Mouse (Mus musculus) heart, embryonic 10.5 days (tissue): Measurements from ENCODE around the gene Ccdc65. TPM values are rescaled to one million over a fixed set of nuclear protein-coding genes. Genes with fewer than 3 reads are reported as not detected.

Experiments
- DNase-seq: peaks from one replicate; pipeline ENCODE4 v3.0.0-alpha.2; 2017; ENCODE audit warnings: low spot score
- H3K27ac ChIP-seq: fragments of 300-500 bp; sonication (generic); 2 replicates; pipeline ENCODE4 v1.5.1; 2016; ENCODE audit warnings: mild to moderate bottlenecking
- H3K27me3 ChIP-seq: fragments of 300-500 bp; sonication (generic); 2 replicates; pipeline ENCODE4 v1.6.1; 2016; ENCODE audit warnings: mild to moderate bottlenecking; ENCODE audit not compliant: poor library complexity, insufficient read depth, severe bottlenecking
- H3K36me3 ChIP-seq: fragments of 300-500 bp; sonication (generic); 2 replicates; pipeline ENCODE4 v1.6.1; 2016; ENCODE audit warnings: mild to moderate bottlenecking, moderate library complexity
- H3K4me1 ChIP-seq: fragments of 300-500 bp; sonication (generic); 2 replicates; pipeline ENCODE4 v1.6.1; 2016; ENCODE audit warnings: mild to moderate bottlenecking
- H3K4me3 ChIP-seq: fragments of 300-500 bp; sonication (generic); 2 replicates; pipeline ENCODE4 v1.5.1; 2016; ENCODE audit warnings: mild to moderate bottlenecking, moderate library complexity
- H3K9me3 ChIP-seq: fragments of 300-500 bp; sonication (generic); 2 replicates; pipeline ENCODE4 v1.6.1; 2016; ENCODE audit warnings: mild to moderate bottlenecking, moderate library complexity
- WGBS: fragments of 180-500 bp; shearing (Covaris S2); methylation state at CpG from one replicate; pipeline ENCODE4 v1.1.7; 2016; 5-methylcytosine and 5-hydroxymethylcytosine counted together
- polyA plus RNA-seq: library from polyadenylated mRNA; unstranded; fragments of >200 nt; fragmentation: Nextera tagmentation; extraction: Ambion mirVana; gene quantifications from 2 replicates; pipeline ENCODE4 v1.2.1, GENCODE M21; 2016

Gene Ccdc65
- 0.44 and 0.46 TPM in 2 replicates for polyA plus RNA-seq

DNA sequence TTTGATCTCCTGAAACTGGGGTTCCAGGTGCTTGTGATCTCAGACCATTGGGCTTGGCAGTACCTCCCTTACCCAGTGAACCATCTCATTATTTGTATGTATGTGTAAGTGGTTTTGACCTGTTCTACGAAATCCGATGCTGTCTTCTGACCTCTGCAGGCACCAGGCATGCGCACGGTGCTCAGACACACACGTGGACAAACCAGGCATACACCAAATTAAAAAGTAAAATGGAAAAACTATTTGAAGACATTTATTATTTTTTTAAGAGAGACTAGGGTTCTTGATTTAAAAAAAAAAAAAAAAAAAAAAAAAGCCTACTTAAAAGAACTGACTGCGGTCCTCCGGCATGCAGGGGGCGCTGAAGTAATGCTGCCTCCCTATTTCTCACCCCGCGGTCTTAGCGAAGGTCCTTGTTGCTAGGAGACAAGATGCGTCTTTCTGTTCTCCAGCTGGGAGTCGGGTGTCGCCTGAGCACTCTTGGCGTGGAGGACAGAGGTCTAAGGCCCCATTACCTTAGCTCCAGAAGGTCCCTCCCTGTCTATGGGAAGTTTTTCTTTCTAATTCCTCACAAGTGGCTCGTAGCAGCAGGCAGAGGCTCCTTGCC lies at the start of gene Ccdc65:
Gene Ccdc65, plus strand, starts transcription at position 442 of the 607 bp plus-strand sequence.
- no peaks in the 10 kb centered on the region for H3K36me3 ChIP-seq
- 20% methylated on average over 16 of the region's 16 CpGs for WGBS
- H3K4me3 ChIP-seq, result peak within 1 kb of the TSS; percentile 55
- H3K4me1 ChIP-seq, result peaks cover 5% of the 10 kb centered on the region
- peaks cover 48% of the 10 kb centered on the region for H3K27me3 ChIP-seq
- DNase-seq, result peak; percentile 87
- H3K9me3 ChIP-seq, result no peaks in the 10 kb centered on the region
- H3K27ac ChIP-seq, result no peak within 1 kb of the TSS

DNA sequence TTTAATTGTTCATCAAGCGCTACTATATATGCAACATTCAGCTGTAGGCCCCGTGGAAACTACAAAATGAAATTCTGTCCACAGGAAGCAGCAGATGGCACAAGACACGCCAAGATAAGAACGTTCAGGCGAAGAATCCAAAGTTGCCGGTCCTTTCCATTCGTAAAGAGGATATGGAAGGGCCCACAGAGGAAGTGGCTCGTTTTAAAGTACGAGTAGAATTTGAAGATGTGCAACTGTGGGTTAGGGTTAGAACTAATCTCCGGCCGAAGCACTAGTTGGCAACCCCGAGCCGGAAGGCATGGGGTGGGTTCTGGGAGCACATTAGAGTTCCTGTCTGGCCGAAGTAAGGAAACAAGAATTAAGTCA lies 45.8 kb upstream of the Ccdc65 start:
- H3K9me3 ChIP-seq, result no peaks in the 10 kb centered on the region
- H3K36me3 ChIP-seq, result peaks cover 34% of the 10 kb centered on the region
- peak overlapping the region; percentile 87 for H3K4me3 ChIP-seq
- no peaks in the 10 kb centered on the region for H3K27me3 ChIP-seq
- peak overlapping the region; percentile 98 for H3K27ac ChIP-seq
- DNase-seq, result no peak
- H3K4me1 ChIP-seq, result peaks cover 9% of the 10 kb centered on the region
- 2% methylated on average over 14 of the region's 14 CpGs for WGBS

DNA sequence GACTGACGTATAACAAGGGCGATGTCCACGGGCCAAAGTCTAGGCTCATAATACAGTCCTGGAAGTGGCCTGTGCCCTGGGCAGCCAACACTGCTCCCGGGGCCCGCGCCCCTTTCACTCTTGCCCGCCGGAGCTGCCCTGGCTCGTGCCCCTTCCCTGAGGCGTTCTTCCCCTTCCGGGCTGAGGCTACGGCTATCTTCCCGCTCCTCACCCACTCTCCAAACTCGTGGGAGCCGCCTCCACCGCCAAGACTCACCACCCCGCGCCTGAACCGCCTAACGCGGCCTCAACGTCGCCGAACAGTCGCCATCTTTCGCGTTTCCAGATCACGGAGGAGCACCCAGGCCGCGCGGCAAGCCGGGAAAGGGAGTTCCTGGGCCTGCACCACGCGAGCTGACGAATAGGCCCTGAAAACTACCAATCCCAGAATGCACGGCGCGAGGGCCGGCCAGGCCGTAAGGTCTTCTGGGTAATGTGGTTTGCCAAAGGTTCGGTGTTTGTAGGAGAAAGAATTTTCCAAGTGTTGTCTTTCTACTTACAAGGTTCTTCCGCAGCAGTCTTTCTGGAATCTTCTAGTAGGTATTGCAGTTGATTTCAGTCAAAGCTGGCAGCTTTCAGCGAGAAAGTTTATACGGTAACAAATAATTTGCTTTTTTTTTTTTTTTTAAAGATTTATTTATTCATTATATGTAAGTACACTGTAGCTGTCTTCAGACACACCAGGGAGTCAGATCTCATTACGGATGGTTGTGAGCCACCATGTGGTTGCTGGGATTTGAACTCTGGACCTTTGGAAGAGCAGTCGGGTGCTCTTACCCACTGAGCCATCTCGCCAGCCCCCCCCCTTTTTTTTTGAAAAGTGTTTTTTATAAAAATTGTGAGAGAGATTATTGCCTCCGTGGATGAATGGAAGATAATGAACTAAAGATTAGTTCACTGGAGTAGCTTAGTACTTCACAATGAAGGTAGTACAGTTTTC lies 45.2 kb upstream of the Ccdc65 start, which contains the start of gene Ddx23:
Gene Ddx23, minus strand, starts transcription at position 328 of the 979 bp plus-strand sequence.
- peak within 1 kb of the TSS; percentile 87 for H3K4me3 ChIP-seq
- peaks cover 27% of the 10 kb centered on the region for H3K36me3 ChIP-seq
- peaks cover 9% of the 10 kb centered on the region for H3K4me1 ChIP-seq
- 5% methylated on average over 48 of the region's 48 CpGs for WGBS
- H3K27ac ChIP-seq, result peak within 1 kb of the TSS; percentile 98
- peak; percentile 98 for DNase-seq
- H3K9me3 ChIP-seq, result no peaks in the 10 kb centered on the region
- no peaks in the 10 kb centered on the region for H3K27me3 ChIP-seq

DNA sequence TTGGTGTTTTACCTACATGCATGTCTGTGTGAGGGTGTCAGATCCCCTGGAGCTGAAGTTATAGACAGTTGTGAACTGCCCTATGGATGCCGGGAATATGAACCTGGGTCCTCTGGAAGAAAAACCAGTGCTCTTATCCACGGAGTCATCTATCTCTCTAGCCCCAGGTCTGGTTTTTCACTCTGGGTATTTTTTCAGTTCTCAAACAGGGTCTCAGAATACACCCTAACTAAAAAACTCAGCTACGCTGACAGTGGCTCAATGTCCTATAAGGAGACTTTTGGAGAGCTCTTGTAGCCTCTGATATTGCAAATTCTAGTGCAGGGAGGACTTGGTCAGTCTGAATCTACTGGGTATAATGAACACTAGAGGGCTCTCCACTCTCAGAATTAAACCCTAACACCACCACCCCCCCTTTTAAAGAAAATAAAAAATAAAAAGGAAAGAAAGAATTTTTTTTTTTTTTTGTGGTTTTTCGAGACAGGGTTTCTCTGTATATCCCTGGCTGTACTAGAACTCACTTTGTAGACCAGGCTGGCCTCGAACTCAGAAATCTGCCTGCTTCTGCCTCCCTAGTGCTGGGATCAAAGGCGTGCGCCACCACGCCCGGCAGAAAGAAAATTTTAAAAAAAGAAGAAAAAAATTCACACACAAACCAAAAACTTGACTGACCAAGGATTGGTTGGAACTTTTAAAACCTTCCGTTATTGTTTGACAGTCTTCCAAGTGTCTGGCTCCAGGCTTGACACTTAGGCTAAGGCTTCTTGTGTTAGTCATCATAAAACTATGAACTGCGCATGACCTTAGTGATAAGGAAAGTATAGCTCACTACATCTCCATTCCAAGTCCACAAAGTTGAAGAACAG lies 43.7 kb upstream of the Ccdc65 start:
- DNase-seq, result no peak
- Histone ChIP-seq H3K9me3 (no peaks in the 10 kb centered on the region), H3K36me3 (peaks cover 13% of the 10 kb centered on the region), H3K4me3 (no peak overlapping the region), H3K27ac (no peak overlapping the region), H3K4me1 (peaks cover 9% of the 10 kb centered on the region), H3K27me3 (no peaks in the 10 kb centered on the region)
- 74% methylated on average over 11 of the region's 11 CpGs for WGBS

DNA sequence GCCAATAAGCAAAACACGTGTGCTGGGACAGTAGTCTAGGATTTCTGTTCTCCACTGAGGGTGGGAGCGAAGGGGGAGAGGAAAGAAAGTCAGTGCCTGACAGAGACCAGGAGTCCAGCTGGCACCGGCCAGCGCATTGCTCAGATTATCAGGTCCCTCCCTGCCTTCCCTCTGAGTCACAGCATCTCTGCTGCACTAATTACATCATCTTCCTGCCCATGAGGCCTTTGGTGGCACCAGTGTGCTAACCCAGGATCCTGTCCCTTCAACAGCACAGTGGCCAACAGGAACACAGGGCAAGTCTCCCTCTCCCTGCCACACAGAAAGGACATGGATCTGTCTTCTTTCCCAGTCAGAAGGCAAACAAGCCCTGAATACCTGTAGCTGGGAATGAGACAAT lies 35.4 kb upstream of the Ccdc65 start:
- peak overlapping the region; percentile 56; the same call in 1 of the 2 replicates for H3K27ac ChIP-seq
- WGBS, result 28% methylated on average over 4 of the region's 4 CpGs
- DNase-seq, result no peak

DNA sequence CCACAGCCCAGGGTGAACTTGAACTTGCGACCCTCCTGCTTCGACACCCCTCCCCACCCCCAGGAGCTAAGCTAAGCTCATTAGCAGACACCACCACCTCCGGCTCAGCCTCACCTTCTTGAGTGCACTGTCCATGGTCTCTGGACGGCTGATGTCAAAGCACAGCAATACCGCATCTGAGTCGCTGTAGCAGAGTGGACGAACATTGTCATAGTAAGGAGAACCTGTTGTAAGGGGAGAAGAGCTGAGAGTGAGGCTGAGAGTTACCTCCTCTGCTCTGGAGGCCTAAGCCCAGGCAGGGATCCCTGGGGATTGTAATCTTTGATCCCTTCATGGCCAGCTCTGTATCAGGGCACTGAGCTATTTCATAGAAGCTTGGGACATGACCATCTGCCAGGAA lies 34.3 kb upstream of the Ccdc65 start:
- peaks cover 53% of the 10 kb centered on the region for H3K27me3 ChIP-seq

More for the DNA sequence above, 35.4 kb upstream of the Ccdc65 start:
- H3K27me3 ChIP-seq, result peaks cover 46% of the 10 kb centered on the region
- no peaks in the 10 kb centered on the region for H3K9me3 ChIP-seq
- H3K4me3 ChIP-seq, result no peak overlapping the region
- H3K36me3 ChIP-seq, result no peaks in the 10 kb centered on the region
- peaks cover 41% of the 10 kb centered on the region for H3K4me1 ChIP-seq

DNA sequence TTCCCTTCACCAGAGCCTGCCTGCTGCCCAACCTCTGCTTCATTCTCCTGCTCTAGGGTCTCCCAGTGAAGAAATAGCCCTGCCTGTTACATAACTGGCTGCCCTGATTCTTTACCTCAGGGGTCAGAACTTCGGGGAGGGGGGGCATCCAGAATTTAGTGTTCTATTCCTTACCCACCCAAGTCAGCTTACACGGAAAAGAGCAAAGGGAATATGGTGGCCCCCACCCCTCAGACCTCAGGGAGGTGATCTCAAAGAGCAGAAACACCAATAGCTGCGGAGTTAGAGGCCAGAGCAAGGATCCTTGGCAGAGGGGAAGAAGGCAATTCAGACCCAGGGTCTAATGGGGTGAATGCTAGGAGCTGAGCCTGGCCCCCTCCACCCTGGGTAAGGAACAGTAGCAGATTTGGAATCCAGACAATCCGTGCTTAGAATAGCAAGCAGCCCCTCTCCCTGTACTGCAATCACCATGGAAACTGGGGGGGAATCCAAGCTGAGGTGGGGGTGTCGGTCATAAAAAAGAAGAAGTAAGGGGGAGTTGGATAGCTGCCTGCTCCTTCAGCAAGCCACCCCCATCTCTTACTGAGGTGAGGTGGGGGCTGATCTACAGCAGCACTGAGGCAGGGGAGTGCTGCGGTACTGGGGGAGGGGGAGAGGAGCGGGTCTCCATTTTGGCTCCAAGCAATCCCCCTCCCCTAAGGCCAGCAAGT lies 33.6 kb upstream of the Ccdc65 start:
- DNase-seq, result no peak
- peaks cover 60% of the 10 kb centered on the region for H3K27me3 ChIP-seq
- H3K9me3 ChIP-seq, result no peaks in the 10 kb centered on the region
- 41% methylated on average over 7 of the region's 7 CpGs for WGBS
- H3K36me3 ChIP-seq, result no peaks in the 10 kb centered on the region
- no peak overlapping the region for H3K27ac ChIP-seq
- peaks cover 48% of the 10 kb centered on the region for H3K4me1 ChIP-seq
- H3K4me3 ChIP-seq, result no peak overlapping the region

More for the DNA sequence above, 34.3 kb upstream of the Ccdc65 start:
- no peak overlapping the region for H3K4me3 ChIP-seq
- H3K4me1 ChIP-seq, result peaks cover 48% of the 10 kb centered on the region
- no peak for DNase-seq
- H3K27ac ChIP-seq, result no peak overlapping the region
- H3K36me3 ChIP-seq, result no peaks in the 10 kb centered on the region
- 65% methylated on average over 7 of the region's 7 CpGs for WGBS
- no peaks in the 10 kb centered on the region for H3K9me3 ChIP-seq

DNA sequence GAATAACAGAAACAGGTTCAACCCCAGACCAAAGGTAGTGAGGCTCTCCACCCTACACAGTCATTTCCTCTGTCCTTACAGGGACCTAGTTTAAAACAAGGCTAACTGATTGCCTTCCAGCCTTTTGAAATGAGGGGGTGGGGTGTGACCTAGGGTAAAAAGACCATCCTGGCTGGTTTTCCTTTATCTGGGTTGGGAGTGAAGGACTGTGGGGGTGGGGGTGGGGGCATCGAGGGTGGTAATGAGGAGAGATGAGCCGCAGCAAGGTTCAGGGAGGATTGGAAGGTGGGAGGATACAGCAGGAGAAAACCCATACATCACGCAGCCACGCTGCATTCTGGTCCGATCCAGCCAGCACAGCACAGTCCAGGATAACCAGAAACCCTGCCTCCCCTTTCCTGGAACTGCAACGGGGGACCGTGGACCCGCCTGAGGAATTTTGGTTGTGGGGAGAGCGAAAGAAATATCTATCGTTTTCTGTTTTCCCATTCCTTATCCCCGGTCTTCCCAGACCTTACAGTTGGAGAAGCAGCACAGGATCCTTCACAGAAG lies 32.9 kb upstream of the Ccdc65 start:
- 24% methylated on average over 11 of the region's 11 CpGs for whole genome bisulfite sequencing

DNA sequence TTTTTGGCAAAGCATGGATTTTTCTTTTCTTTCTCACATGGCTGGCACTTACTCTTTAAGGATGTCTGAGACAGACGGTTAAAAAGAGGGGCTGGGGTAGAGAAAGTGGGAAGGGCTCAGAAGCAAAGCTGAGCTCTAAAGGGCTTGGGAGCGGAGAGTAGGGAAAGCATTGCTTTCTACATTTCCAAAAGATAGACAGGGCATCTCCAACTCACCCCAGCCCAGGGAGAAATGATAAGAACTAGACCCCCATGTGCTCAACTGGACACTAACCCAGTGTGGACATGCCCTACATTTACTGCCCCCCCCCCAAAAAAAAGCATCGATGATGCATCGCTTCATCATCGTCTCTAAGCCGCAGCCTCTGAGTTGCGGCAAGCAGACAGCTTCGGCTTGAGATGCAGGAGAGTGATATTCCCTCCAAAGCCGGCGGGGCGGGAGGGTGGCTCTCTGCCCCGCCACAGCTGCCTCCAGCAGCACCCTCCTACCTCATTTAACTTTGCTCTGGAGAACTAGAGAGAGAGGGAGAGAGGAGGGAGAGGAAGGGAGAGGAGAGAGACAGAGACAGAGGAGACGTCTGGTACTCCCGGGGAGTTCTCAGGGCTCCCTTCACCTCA lies 32.3 kb upstream of the Ccdc65 start:
- H3K9me3 ChIP-seq, result no peaks in the 10 kb centered on the region
- DNase-seq, result no peak
- WGBS, result 9% methylated on average over 14 of the region's 14 CpGs
- H3K4me3 ChIP-seq, result peak overlapping the region; percentile 65
- peaks cover 48% of the 10 kb centered on the region for H3K4me1 ChIP-seq
- peaks cover 61% of the 10 kb centered on the region for H3K27me3 ChIP-seq
- no peak overlapping the region for H3K27ac ChIP-seq
- no peaks in the 10 kb centered on the region for H3K36me3 ChIP-seq

More for the DNA sequence above, 32.9 kb upstream of the Ccdc65 start:
- peaks cover 65% of the 10 kb centered on the region for H3K27me3 ChIP-seq
- no peaks in the 10 kb centered on the region for H3K36me3 ChIP-seq
- no peaks in the 10 kb centered on the region for H3K9me3 ChIP-seq
- no peak for DNase-seq
- H3K4me1 ChIP-seq, result peaks cover 48% of the 10 kb centered on the region
- H3K4me3 ChIP-seq, result peak overlapping the region; percentile 24; the same call in 1 of the 2 replicates
- H3K27ac ChIP-seq, result no peak overlapping the region

DNA sequence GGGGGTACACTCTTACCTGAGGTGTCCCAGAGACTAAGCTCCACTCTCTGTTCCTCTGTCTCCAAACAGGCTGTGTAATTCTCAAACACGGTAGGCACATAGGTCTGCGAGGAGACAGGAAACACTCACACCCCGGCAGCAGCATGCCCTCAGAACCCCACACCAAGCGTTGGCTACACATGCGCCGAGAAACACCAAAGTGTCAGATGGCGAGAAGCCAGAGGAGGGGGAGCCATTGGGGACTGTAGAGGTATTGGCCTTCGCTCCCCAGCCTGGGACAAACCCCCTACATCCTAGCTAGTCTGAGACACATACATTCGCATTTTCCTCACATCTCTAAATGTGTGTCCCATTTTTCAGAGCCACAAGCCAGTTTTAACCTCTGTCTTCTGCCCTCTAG lies 31.5 kb upstream of the Ccdc65 start:
- H3K27ac ChIP-seq, result 0 out of 2 replicates have a peak overlapping the region, but pooled peaks have one; percentile 52
- H3K4me3 ChIP-seq, result peak overlapping the region; percentile 65
- H3K9me3 ChIP-seq, result no peaks in the 10 kb centered on the region
- DNase-seq, result no peak
- peaks cover 61% of the 10 kb centered on the region for H3K27me3 ChIP-seq
- peaks cover 48% of the 10 kb centered on the region for H3K4me1 ChIP-seq
- WGBS, result 5% methylated on average over 9 of the region's 9 CpGs
- no peaks in the 10 kb centered on the region for H3K36me3 ChIP-seq

DNA sequence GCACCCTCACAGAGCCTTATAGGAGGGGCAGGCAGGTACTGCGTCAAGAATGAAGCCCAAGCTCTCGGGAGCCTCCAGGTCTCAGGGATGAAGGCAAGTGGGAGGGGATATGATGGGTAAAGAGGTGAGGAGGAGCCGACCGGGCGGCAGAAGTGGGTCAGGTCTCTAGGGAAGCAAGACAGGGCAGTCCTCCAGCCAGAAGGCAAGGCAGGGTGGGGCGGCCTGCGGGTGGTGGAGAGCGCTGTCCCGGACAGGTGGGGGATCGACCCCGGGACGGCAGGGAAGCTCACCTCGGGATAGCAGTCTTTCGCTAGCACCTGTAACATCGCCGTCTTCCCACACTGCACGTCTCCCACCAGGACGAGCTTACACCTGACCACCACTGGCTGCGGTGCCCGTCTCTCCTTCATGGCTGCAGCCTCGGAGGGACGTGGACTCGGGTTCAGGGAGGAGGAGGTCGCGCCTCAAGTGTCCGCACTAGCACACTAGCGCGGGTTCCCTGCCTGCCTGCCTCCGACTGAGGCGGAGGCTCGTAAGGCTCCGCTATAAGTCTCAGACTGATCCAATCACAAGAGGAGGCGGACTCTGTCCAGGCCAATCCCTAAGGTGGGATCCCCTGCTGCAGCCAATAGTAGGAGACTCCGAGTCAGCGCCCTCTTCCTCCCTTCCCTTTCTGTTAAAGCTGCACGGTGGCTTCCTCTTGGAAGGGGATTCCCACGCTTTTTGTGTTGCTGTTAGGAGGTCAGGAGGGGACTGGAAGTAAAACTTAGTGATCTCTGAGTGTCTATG lies 30.9 kb upstream of the Ccdc65 start, which contains the start of gene Rnd1:
Gene Rnd1, minus strand, starts transcription at position 522 of the 789 bp plus-strand sequence.
- Histone ChIP-seq H3K36me3 (no peaks in the 10 kb centered on the region), H3K4me3 (peak within 1 kb of the TSS; percentile 65), H3K4me1 (peaks cover 48% of the 10 kb centered on the region), H3K9me3 (no peaks in the 10 kb centered on the region), H3K27me3 (peaks cover 61% of the 10 kb centered on the region), H3K27ac (peak within 1 kb of the TSS; percentile 52; the same call in 1 of the 2 replicates)
- WGBS, result under 1% methylated on average over 37 of the region's 37 CpGs
- peak; percentile 94 for DNase-seq
